Mouse (Mus musculus) right cerebral cortex, adult 2 months (tissue): ENCODE results near the gene Hoxb9.

Source experiments
- DNase-seq, 2 experiments: peaks; one replicate each; pipeline ENCODE4 v3.0.0; 2021 to 2022; ENCODE audit warnings: low spot score in 2 of 2

Hoxb9 gene

GRCm38 (mm10) chr11:96270996-96271540, at the start of gene Hoxb9:
Gene Hoxb9, plus strand, starts transcription at chr11:96271457.
- no peak for DNase-seq

- DNase-seq = no peak
These were observed 47.4 kb upstream of the Hoxb9 start for GRCm38 (mm10) chr11:96223813-96224212.

GRCm38 (mm10) chr11:96227676-96228075, 43.6 kb upstream of the Hoxb9 start:
- no peak for DNase-seq

GRCm38 (mm10) chr11:96234906-96235305, 36.4 kb upstream of the Hoxb9 start:
- peak; percentile 23 to 30 for DNase-seq

- DNase-seq = peak; percentile 57 to 58
These were observed 31.0 kb upstream of the Hoxb9 start for GRCm38 (mm10) chr11:96240211-96240610.

- DNase-seq = no peak
These were observed 20.4 kb upstream of the Hoxb9 start for GRCm38 (mm10) chr11:96250901-96251300.

- no peak for DNase-seq
These were observed 19.7 kb upstream of the Hoxb9 start for GRCm38 (mm10) chr11:96251480-96252031.

GRCm38 (mm10) chr11:96252541-96253120, 18.6 kb upstream of the Hoxb9 start:
- DNase-seq = no peak

- no peak for DNase-seq
These were observed 17.0 kb upstream of the Hoxb9 start for GRCm38 (mm10) chr11:96254221-96254620.

GRCm38 (mm10) chr11:96255111-96255995, 15.9 kb upstream of the Hoxb9 start:
- DNase-seq = no peak

- DNase-seq = no peak
These were observed 15.2 kb upstream of the Hoxb9 start for GRCm38 (mm10) chr11:96255996-96256445.

GRCm38 (mm10) chr11:96257141-96257540, 14.1 kb upstream of the Hoxb9 start:
- no peak for DNase-seq

- DNase-seq = no peak
These were observed 12.2 kb upstream of the Hoxb9 start for GRCm38 (mm10) chr11:96259038-96259437.

- DNase-seq = no peak
These were observed 11.7 kb upstream of the Hoxb9 start for GRCm38 (mm10) chr11:96259511-96259910.

GRCm38 (mm10) chr11:96260310-96260970, 10.8 kb upstream of the Hoxb9 start:
- no peak for DNase-seq

GRCm38 (mm10) chr11:96261323-96261890, 9.8 kb upstream of the Hoxb9 start:
- DNase-seq = no peak

- no peak for DNase-seq
These were observed 8.9 kb upstream of the Hoxb9 start for GRCm38 (mm10) chr11:96262262-96262830.

- no peak for DNase-seq
These were observed 7.4 kb upstream of the Hoxb9 start for GRCm38 (mm10) chr11:96263636-96264389.

- DNase-seq = no peak
These were observed 6.8 kb upstream of the Hoxb9 start for GRCm38 (mm10) chr11:96264390-96265020.

GRCm38 (mm10) chr11:96265954-96266353, 5.3 kb upstream of the Hoxb9 start:
- no peak for DNase-seq
